Mouse (Mus musculus) adipocyte (in vitro differentiated cells): ENCODE measurements at regions not wholly inside any gene's neighbourhood (a gene's known extent, or its start where the extent isn't known, plus 50 kb on each side); places are given as distances from the start of the nearest gene placed in this dataset.
A peak's percentile ranks its signal among the peaks of the same experiment; 100 is the strongest.
"Not testable (repeated sequence)": the region's sequence is repeated elsewhere in the genome, so short reads cannot be mapped to it uniquely, and the experiment has no call there.

Experiments used
- DNase-seq: peaks from one replicate; pipeline ENCODE4 v3.0.0-alpha.2; 2016; ENCODE audit warnings: low spot score

DNA sequence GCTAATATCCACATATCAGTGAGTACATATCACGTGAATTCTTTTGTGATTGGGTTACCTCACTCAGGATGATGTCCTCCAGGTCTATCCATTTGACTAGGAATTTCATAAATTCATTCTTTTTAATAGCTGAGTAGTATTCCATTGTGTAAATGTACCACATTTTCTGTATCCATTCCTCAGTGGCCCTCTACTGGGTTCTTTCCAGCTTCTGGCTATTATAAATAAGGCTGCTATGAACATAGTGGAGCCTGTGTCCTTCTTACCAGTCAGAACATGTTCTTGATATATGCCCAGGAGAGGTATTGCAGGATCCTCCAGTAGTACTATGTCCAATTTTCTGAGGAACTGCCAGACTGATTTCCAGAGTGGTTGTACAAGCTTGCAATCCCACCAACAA, 884.0 kb upstream of the Lrrc4c start:
- DNase-seq = not testable (repeated sequence)

DNA sequence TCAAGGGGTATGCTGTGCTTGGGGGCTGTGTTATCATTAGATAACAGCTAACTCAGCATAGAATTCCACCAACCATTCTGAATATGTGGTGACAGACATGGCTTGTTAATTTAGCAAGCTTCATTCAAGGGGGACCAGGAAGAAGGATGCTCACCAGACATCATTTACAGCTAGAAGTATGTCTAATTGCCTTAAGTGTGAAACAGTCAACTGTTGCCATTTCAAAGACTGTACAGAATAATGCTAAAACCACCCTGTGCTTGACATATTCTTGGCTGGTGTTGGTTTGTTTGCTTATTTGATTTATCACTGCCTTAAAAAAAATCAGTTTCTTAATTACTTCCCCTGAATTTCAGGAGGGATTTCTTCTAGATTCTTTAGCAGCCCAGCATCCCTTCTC, 877.0 kb upstream of the Lrrc4c start:
- DNase-seq = no peak

DNA sequence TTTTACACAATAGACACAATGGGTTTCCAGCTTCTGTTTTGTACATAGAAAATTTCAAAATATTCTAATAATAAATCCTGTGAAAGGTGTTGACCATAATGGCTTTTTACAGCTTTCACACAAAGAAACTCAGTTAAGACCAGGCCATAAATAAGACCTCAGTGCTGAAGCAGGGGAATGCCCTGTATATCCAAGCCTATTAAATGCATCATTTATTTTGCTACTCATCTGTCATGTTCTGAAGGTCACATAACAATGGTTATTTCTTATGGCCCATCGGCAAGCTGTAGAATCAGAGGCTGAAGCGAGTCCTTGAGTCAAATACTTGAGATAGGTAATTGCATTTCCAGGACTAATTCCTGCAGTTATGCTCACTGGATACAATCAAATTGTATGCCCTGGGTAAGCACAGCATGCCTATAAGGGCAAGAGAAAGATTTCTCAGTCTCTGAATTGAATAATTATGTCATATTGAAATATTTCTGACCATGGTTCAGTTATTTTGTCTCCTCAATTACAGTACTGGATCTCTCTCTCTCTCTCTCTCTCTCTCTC, 874.6 kb upstream of the Lrrc4c start:
- no peak for DNase-seq

DNA sequence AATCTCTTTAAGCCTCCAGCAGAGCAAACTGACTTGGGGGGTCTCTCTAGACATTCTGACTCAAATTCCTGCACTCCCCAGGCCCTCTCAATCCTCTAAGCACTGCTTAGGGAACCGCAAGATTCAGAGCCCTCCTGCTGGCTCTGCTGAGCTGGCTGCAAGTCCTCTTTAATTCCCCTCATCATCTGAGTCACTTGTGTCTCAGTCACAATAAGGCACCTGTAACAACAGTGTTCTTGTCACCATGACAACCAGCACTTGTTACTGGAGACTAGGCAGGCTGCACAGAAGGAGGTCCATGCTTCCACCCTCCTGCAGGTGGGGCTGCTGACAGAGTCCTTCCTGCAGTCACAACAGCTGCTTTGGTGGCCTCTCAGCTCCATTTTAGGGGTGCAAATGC, 869.1 kb upstream of the Lrrc4c start:
- no peak for DNase-seq

DNA sequence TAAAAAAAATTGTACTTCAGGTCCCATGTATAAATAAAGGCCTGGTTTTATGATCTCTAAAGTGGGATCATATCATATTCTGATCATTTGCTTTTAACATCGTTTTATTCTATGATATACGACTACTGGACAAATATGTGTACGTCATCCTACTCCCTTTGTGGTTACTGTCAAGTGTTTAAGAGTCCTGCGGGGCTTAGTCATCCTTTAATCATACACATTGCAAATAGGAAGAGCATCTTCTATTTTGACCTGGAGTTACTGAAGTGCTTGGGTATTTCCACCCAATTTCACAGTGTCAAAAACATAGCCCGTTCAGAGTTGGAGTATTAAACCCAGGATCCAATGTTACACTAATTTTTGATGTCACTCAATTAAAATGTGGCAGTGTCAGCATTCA, 838.1 kb upstream of the Lrrc4c start:
- DNase-seq = no peak

DNA sequence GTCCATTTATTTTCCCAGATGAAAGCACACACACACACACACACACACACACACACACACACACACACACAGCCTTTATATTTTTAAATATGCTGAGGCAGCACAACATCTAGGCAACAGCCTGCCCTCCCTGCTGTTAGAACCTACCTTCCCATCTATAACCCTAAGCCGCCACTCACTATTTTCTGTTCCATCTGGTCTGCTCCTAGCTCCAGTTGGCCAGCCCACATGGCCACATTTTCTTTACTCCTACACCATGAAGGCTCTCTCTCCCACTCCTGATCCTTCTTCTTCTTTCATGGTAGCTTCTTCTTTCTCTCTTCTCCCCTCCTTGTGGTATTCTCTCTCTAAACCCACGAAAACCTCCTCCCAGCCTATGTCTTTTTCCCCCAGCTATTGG, 834.6 kb upstream of the Lrrc4c start:
- DNase-seq = no peak

DNA sequence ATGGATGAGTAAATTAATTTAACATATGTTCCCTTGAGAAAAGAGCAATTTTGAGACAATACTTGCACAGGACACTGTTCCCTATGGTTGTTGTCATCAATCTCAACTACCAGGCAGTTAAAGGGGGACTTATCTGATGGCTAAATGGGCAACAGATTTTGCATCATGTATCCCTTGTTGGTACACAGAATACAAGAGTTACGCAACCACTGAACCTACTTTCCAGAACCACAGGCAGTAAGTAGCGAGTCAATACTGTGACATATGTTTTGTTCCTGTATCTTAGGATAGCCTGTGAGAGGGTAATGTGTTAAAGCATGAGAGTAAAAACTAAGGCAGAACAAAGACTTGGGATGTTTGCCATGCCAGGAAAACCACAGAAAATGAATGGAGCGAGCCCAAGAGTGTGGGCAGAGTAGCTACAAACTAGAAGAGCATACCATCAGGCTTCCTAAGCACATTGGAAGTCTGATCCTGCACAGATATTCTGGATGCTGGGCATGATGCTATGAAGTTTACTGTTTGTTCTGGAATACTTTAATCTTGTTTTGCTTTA, 830.3 kb upstream of the Lrrc4c start:
- no peak for DNase-seq

DNA sequence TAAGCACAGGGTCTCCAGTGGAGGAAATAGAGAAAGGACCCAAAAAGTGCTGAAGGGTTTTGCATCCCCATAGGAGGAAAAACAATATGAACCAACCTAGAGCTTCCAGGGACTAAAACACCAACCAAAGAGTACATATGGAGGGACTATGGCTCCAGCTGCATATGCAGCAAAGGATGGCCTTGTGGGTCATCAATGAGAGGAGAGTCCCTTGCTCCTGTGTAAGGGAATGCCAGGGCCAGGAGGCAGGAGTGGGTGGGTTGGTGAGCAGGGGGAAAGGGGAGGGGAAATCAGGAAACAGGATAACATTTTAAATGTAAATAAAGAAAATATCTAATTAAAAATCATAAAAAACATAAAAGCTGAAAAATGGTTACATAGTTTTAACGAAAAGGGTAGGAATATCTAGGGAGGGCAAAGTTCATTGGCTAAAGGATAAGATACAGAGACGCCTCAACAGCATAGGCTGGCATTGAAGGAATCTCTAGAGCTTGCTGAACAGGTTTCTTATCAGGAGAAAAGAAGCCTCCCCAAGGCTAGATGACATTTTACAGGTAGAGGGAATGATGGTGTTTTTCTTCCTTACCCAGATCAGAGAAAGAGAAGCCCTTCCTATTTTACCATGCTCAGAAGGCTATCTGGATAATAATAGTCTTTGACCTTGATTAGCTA, 823.8 kb upstream of the Lrrc4c start:
- no peak for DNase-seq

DNA sequence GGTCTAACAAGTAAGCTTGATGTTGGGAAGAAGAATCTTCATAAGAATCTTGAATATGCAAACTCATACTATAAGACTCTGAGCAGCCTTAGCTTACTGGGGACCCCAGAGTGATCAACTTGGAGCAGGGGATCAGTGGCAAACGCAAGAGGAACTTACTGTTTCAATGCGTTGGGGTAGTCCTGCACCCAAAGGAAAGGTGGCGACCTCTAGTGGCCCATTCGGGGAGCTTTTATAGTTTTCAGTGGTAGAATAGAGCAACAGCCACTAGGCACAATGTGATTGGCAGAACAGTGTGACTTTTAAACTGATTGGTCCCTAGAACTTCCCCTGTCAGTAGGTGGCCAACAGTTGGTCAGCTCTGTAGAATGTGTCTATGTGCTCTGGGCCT, 823.3 kb upstream of the Lrrc4c start:
- DNase-seq = no peak

DNA sequence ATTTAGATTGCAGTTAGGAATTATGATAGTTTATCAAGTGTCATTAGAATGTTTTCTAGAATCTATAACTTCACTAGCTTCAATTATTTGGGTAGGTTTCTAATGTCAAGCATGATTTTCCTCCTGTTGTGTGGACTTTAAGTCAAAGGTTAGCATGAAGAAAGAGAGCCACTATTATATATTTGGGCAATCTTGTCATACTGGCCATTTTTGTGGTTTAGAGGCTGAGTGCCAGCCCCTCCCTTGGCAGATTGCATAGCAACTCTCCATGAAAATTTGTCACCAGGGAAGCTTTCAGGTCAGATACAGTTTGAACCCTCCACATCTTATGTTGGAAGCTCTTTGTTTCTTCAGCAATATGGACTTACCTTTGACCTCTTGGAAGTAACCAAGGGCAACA, 806.7 kb upstream of the Lrrc4c start:
- DNase-seq = peak; percentile 15

DNA sequence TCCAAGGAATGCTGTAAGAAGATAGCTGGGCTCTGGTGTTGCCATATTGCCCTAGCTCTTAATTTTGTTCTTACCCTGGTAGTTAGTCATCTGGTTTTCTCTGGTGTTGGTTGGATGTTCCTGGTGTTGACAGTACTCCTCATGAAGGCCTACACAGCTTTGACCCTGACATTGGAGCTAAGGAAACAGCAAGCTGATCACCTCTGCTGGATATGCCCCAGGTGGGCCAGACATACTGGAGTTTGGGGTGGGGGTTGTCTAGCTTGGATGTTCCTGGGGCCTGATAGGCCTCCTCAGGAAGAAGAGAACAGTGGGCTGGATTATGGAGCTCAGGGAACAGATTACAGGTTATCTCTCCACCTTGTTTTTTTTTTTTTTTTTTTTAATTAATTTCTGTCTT, 796.3 kb upstream of the Lrrc4c start:
- DNase-seq = no peak

DNA sequence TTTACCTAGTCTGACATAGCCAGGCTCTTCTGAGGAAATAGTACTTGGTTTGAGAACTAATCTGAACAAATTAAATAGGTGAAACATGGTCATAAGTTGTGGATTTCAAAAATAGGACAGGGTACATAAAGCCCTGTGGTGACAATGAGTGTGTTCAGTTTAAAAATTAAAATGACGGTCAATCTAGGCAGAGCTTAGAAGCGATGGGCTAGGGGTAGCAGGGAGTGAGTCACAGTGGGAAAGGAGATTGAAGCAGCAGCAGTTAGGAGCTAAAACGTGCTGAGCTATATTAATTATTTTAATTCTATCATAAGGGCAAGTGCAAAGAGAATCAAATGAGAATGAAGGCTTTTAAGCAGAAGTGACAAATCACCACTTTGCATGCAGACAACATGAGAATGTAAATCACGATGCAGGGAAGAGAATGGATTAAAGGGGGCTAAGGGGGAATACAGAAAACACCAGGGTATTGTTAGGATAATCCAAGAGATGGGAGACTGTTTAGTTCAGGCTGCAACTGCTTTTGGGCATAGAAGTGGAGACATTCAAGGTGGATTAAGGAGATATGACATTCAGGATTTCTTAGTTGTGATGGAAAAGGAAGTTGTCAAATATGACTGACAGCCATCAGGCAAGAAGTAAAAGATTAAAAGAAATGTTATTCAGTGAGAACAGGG, 793.2 kb upstream of the Lrrc4c start:
- DNase-seq = no peak

DNA sequence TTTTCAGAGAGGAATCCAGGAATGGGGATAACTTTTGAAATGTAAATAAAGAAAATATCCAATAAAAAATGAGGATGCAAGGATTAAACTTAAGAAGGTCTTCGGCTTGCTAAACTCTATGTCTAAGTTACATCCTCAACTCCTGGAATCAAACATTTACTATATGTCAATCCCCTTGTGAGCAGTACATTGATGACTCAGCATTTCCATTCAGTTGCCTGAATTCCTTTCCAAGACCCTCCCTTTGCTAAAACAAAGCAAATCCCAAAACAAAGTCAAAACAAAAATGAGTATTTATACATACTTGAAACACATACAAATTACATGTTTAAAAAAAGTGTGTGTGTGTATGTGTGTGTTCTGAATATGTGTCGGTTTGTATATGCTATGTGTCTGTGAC, 753.9 kb upstream of the Lrrc4c start:
- DNase-seq = no peak

DNA sequence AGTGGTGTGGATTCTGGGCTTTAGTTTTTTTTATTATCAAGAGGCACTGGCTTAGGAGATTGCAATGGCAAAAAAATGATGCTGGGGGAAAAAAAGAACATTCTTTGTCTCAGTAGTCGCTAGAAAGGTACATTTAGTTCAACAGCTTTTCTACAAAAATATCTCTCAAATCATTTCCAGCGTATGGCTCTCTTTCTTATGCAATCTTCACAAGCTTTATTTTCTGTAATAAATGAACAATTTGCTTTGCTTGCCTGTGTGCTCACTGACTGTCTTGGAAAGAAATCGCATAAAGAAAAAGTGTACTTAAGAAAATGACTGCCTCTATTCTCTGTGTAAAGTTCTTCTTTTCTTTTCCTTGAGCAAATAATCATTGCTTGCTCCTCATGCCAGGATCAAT, 742.1 kb upstream of the Lrrc4c start:
- no peak for DNase-seq

DNA sequence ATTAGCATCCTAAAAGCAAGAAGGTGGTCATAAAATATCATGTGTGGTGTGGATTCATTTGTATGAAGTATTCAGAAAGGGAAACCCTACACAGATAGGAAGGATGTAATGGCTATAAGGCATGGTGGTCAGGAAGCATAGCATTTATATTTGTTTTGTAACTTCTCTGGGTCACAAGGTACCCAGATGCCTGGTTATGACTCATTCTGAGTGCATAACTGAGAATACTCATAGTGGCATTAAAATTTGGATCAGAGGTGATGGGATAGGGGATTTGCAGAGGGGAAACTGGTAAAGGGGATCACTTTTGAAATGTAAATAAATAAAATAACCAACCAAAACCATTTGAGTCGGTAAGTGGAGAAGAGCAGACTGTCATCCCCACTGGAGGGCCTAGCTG, 738.8 kb upstream of the Lrrc4c start:
- DNase-seq = no peak

DNA sequence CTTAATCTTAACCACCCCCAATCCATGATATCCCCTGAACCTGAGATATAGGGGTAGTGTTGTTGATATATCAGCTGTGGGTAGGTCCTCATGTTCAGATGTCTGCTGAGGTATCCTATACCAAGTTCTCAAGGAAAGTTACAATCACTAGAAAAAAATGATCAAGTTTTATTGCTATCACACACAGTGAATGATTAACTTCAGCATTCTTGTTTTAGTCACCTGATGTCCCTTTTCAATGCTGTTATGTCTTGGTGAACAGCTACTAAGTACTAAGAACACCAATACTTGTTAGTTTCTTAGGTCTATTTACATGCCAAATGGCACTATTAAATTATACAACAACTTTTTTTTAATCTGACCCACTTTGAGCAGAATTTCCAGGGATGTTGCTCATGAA, 732.0 kb upstream of the Lrrc4c start:
- DNase-seq = no peak

DNA sequence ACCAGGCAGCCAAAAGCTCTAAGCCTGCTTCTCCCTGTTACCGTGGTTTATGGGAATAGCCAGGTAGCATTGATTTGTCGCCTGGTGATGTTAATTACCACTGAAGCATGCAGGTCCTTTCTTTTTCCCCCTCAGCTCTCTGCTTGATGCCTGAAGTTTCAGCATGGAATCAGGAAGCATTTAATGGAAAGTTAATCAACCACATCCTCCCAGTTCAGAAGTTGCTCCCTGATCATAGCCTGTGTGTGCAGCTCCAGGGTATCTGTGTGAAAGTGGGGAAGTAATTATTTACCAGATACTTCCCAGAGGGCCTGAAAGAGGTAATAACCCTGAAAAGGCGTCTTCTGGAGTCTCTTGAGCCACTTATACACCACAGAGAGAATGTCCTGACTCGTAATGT, 730.9 kb upstream of the Lrrc4c start:
- no peak for DNase-seq

DNA sequence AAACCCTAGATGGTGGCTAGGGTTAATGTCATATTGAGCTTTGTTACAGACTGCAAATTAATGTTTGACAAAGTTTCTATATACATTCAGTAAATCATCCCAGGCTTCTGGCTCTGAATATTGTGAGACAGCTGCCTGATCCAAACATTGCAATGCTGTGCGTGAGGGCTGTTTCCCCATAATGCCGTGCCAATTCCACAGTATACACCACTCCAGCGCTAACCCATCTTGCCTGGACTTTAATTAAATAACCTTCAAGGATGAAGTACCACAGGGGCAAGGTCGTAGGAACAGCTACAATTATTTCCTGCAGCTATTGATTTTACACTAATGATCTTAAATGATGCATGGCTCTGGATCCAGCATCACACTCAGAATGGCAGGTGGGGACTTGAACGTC, 704.6 kb upstream of the Lrrc4c start:
- DNase-seq = no peak

DNA sequence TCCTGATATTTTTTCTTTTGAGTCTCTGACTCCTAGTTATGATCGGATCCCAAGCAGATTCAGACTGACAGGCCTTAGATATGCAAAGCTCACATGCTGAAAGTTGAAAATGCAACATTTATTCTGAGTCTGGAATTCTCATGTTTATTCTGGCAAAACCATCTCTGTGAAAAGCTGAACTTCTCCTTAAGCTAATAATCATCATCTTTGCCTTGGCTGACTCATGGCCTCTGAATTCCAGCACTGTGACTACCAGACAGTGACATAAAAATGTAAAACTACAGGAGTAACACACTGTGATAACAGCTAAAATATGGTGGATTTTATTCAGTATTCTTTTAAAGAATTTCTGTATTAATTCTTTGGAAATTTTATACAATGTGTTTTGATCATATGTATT, 680.4 kb upstream of the Lrrc4c start:
- DNase-seq = peak; percentile 17

DNA sequence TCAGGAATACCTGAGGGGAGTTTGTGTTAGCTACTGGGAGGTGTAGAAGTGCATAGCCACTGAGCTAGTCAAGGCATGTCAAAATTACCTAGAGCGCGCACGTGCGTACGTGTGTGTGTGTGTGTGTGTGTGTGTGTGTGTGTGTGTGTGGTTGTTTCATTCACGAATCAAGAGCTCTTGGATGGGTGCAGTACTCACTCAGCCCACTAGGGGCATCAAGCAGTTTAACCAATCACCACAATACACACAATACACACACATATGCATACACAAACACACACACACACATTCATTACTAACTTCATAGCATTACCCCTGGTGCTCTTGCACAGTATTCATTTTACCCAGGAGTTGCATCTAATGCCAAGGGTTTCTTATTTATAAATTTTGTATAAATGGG, 643.6 kb upstream of the Lrrc4c start:
- DNase-seq = no peak

DNA sequence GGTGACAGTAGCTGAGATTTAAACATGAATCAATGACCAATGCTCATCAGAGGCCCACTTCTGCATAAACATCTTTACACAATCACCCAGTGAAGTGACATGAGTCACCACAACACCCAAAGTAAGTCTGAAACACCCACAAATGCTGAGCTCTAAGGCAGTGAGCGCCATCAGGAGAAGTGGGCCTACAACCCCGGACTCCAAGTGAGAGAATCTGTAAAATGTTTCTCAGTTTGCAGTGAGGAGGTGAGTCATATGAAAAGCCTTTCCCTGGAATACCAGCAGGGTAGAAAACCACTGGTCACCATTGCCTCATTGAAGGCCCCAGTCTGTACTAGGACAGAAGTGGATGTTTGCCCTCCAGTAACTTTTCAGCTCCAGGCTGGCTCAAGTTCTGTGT, 602.6 kb upstream of the Lrrc4c start:
- no peak for DNase-seq
